Mouse (Mus musculus) neural tube, embryonic 11.5 days (tissue): ENCODE results near the gene Fbxo21. TPM values are rescaled to one million over a fixed set of nuclear protein-coding genes. Genes with fewer than 3 reads are reported as not detected.

Experiments
- ATAC-seq: fragments of 200-750 bp; cut with Nextera tagmentation; 2 replicates; pipeline ENCODE4 v1.8.0; 2017; ENCODE audit warnings: moderate number of reproducible peaks, mild to moderate bottlenecking, moderate TSS enrichment, moderate library complexity; ENCODE audit not compliant: insufficient read depth, low FRiP score, low TSS enrichment
- DNase-seq: peaks from one replicate; pipeline ENCODE4 v3.0.0-alpha.2; 2015; ENCODE audit warnings: low spot score
- H3K27ac ChIP-seq: fragments of 300-500 bp; sonication (generic); 2 replicates; pipeline ENCODE4 v1.5.1; 2014; ENCODE audit warnings: low read depth, mild to moderate bottlenecking, low read length
- H3K27me3 ChIP-seq: fragments of 300-500 bp; sonication (generic); 2 replicates; pipeline ENCODE4 v1.6.1; 2014; ENCODE audit warnings: mild to moderate bottlenecking, low read length, mixed read lengths; ENCODE audit not compliant: control insufficient read depth, insufficient read depth
- H3K36me3 ChIP-seq: fragments of 300-500 bp; sonication (generic); 2 replicates; pipeline ENCODE4 v1.6.1; 2014; ENCODE audit warnings: mild to moderate bottlenecking, low read length, moderate library complexity, mixed read lengths; ENCODE audit not compliant: control insufficient read depth, insufficient read depth
- H3K4me1 ChIP-seq: fragments of 300-500 bp; sonication (generic); 2 replicates; pipeline ENCODE4 v1.6.1; 2014; ENCODE audit warnings: low read length, mixed read lengths; ENCODE audit not compliant: control insufficient read depth, insufficient read depth
- H3K4me2 ChIP-seq: fragments of 300-500 bp; sonication (generic); 2 replicates; pipeline ENCODE4 v1.6.1; 2014; ENCODE audit warnings: low read depth, mild to moderate bottlenecking, moderate library complexity
- H3K4me3 ChIP-seq: fragments of 300-500 bp; sonication (generic); 2 replicates; pipeline ENCODE4 v1.5.1; 2014; ENCODE audit warnings: low read depth, low read length
- H3K9ac ChIP-seq: fragments of 300-500 bp; sonication (generic); 2 replicates; pipeline ENCODE4 v1.6.1; 2014; ENCODE audit warnings: mild to moderate bottlenecking, low read length
- H3K9me3 ChIP-seq: fragments of 300-500 bp; sonication (generic); 2 replicates; pipeline ENCODE4 v1.6.1; 2016; ENCODE audit warnings: low read length; ENCODE audit not compliant: control insufficient read depth
- WGBS: fragments of 180-500 bp; shearing (Covaris S2); extraction: QIAGEN DNeasy Blood & Tissue Kit; methylation state at CpG from one replicate; pipeline ENCODE4 v1.1.7; 2014; 5-methylcytosine and 5-hydroxymethylcytosine counted together
- polyA plus RNA-seq: library from polyadenylated mRNA; unstranded; fragments of >200 nt; fragmentation: Nextera tagmentation; extraction: Ambion mirVana; gene quantifications from 2 replicates; pipeline ENCODE4 v1.2.1, GENCODE M21; 2014

Gene Fbxo21
- polyA plus RNA-seq, 1 experiment from 2014 or later, result 107 TPM

GRCm38 (mm10) chr5:118002059-118002458 lies 25.5 kb downstream of the Fbxo21 start:
- H3K9me3 ChIP-seq, result no peaks in the 10 kb centered on the region
- no peaks in the 10 kb centered on the region for H3K27me3 ChIP-seq
- ATAC-seq (no peak; the same call in 1 of the 2 replicates), DNase-seq (peak; percentile 74)
- H3K4me2 ChIP-seq, result no peak overlapping the region
- H3K9ac ChIP-seq, result no peak overlapping the region
- WGBS, result 39% methylated on average over 9 of the region's 9 CpGs
- H3K36me3 ChIP-seq, result peaks cover 14% of the 10 kb centered on the region
- H3K4me1 ChIP-seq, result no peaks in the 10 kb centered on the region
- no peak overlapping the region for H3K4me3 ChIP-seq
- H3K27ac ChIP-seq, result no peak overlapping the region

GRCm38 (mm10) chr5:118004619-118005018 lies 28.1 kb downstream of the Fbxo21 start:
- ATAC-seq (no peak), DNase-seq (peak; percentile 55)
- Histone ChIP-seq H3K4me3 (no peak overlapping the region), H3K27ac (no peak overlapping the region), H3K9ac (no peak overlapping the region), H3K27me3 (no peaks in the 10 kb centered on the region), H3K36me3 (peaks cover 21% of the 10 kb centered on the region), H3K4me1 (no peaks in the 10 kb centered on the region), H3K4me2 (no peak overlapping the region), H3K9me3 (no peaks in the 10 kb centered on the region)
- 83% methylated on average over 8 of the region's 8 CpGs for WGBS

GRCm38 (mm10) chr5:118005728-118006127 lies 29.2 kb downstream of the Fbxo21 start:
- DNase-seq (no peak), ATAC-seq (no peak)
- H3K4me1 ChIP-seq, result no peaks in the 10 kb centered on the region
- H3K9ac ChIP-seq, result no peak overlapping the region
- H3K36me3 ChIP-seq, result peaks cover 21% of the 10 kb centered on the region
- WGBS, result 82% methylated on average over 1 of the region's 1 CpGs
- H3K9me3 ChIP-seq, result no peaks in the 10 kb centered on the region
- no peaks in the 10 kb centered on the region for H3K27me3 ChIP-seq
- no peak overlapping the region for H3K4me2 ChIP-seq
- H3K4me3 ChIP-seq, result no peak overlapping the region
- H3K27ac ChIP-seq, result no peak overlapping the region

GRCm38 (mm10) chr5:118008344-118008743 lies 31.8 kb downstream of the Fbxo21 start:
- H3K4me2 ChIP-seq, result no peak overlapping the region
- no peak for ATAC-seq
- H3K27me3 ChIP-seq, result no peaks in the 10 kb centered on the region
- H3K36me3 ChIP-seq, result peaks cover 14% of the 10 kb centered on the region
- no peak overlapping the region for H3K27ac ChIP-seq
- no peak overlapping the region for H3K9ac ChIP-seq
- 93% methylated on average over 13 of the region's 13 CpGs for WGBS
- H3K4me1 ChIP-seq, result no peaks in the 10 kb centered on the region
- H3K4me3 ChIP-seq, result no peak overlapping the region
- no peaks in the 10 kb centered on the region for H3K9me3 ChIP-seq
- no peak for DNase-seq

- H3K4me1 ChIP-seq, result no peaks in the 10 kb centered on the region
- peaks cover 11% of the 10 kb centered on the region for H3K36me3 ChIP-seq
- H3K4me3 ChIP-seq, result no peak overlapping the region
- no peak for DNase-seq
- no peak overlapping the region for H3K4me2 ChIP-seq
- no peak for ATAC-seq
- H3K9ac ChIP-seq, result no peak overlapping the region
- 79% methylated on average over 7 of the region's 7 CpGs for WGBS
- no peak overlapping the region for H3K27ac ChIP-seq
- H3K27me3 ChIP-seq, result no peaks in the 10 kb centered on the region
- no peaks in the 10 kb centered on the region for H3K9me3 ChIP-seq
Measured at GRCm38 (mm10) chr5:118010872-118011271, 34.3 kb downstream of the Fbxo21 start.

- Histone ChIP-seq H3K4me3 (no peak overlapping the region), H3K27ac (0 out of 2 replicates have a peak overlapping the region, but pooled peaks have one; percentile 3), H3K36me3 (peaks cover 10% of the 10 kb centered on the region), H3K9ac (no peak overlapping the region), H3K4me1 (no peaks in the 10 kb centered on the region), H3K4me2 (no peak overlapping the region), H3K27me3 (no peaks in the 10 kb centered on the region), H3K9me3 (no peaks in the 10 kb centered on the region)
- DNase-seq, result no peak
- WGBS, result 73% methylated on average over 7 of the region's 7 CpGs
- ATAC-seq, result no peak
Measured at GRCm38 (mm10) chr5:118011796-118012195, 35.3 kb downstream of the Fbxo21 start.

GRCm38 (mm10) chr5:118015028-118015427 lies 38.5 kb downstream of the Fbxo21 start:
- H3K9ac ChIP-seq, result no peak overlapping the region; the same call in 1 of the 2 replicates
- H3K27ac ChIP-seq, result no peak overlapping the region
- 22% methylated on average over 12 of the region's 12 CpGs for WGBS
- H3K9me3 ChIP-seq, result no peaks in the 10 kb centered on the region
- no peak overlapping the region for H3K4me3 ChIP-seq
- no peaks in the 10 kb centered on the region for H3K36me3 ChIP-seq
- DNase-seq (no peak), ATAC-seq (no peak)
- no peaks in the 10 kb centered on the region for H3K27me3 ChIP-seq
- no peaks in the 10 kb centered on the region for H3K4me1 ChIP-seq
- no peak overlapping the region for H3K4me2 ChIP-seq

GRCm38 (mm10) chr5:118015669-118016068 lies 39.1 kb downstream of the Fbxo21 start:
- 91% methylated on average over 2 of the region's 2 CpGs for WGBS
- no peak overlapping the region for H3K9ac ChIP-seq
- H3K27ac ChIP-seq, result no peak overlapping the region
- ATAC-seq (no peak), DNase-seq (no peak)
- no peaks in the 10 kb centered on the region for H3K4me1 ChIP-seq
- H3K4me3 ChIP-seq, result no peak overlapping the region
- no peak overlapping the region for H3K4me2 ChIP-seq
- H3K9me3 ChIP-seq, result no peaks in the 10 kb centered on the region
- H3K27me3 ChIP-seq, result no peaks in the 10 kb centered on the region
- no peaks in the 10 kb centered on the region for H3K36me3 ChIP-seq

GRCm38 (mm10) chr5:118017527-118017926 lies 41.0 kb downstream of the Fbxo21 start:
- Histone ChIP-seq H3K27ac (no peak overlapping the region), H3K9ac (no peak overlapping the region), H3K36me3 (no peaks in the 10 kb centered on the region), H3K9me3 (no peaks in the 10 kb centered on the region), H3K27me3 (no peaks in the 10 kb centered on the region), H3K4me3 (no peak overlapping the region), H3K4me2 (no peak overlapping the region), H3K4me1 (no peaks in the 10 kb centered on the region)
- DNase-seq (no peak), ATAC-seq (no peak)
- WGBS, result 63% methylated on average over 5 of the region's 5 CpGs
